Mouse (Mus musculus): Measurements from ENCODE around the gene F13a1. TPM values are rescaled to one million over a fixed set of nuclear protein-coding genes. Genes with fewer than 3 reads are reported as not detected.

Gene F13a1
- polyA plus RNA-seq, 1 experiment from 2014 or later: 7.5 TPM

DNA sequence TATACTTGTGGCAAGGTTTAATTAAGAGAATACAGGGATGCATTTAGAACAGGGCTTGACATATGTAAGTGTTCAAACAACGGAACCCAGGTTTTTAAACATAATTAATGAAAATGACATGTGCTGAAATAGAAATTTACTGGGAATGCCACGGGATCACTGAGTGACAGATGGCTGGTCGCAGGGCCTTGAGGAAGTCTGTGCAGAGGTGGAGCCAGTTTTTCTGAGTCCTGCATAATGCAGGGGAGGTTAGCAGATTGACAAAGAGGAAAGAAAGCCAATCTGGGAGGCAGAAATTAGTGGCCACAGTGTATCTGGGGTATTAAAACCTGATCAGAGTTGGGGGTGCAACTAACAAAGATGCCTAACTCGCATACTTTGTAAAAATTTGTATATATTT, 130.3 kb downstream of the F13a1 start:
- no peaks in the 10 kb centered on the region for H3K27me3 ChIP-seq (ENCODE audit: control insufficient read depth, insufficient read depth, low read length)
- no peak overlapping the region for H3K4me2 ChIP-seq (ENCODE audit: low read depth, low read length, severe bottlenecking)
- no peaks in the 10 kb centered on the region for H3K9me3 ChIP-seq (ENCODE audit: control insufficient read depth, low read length)
- H3K9ac ChIP-seq (ENCODE audit: low read length): no peak overlapping the region
- 76% methylated on average over 4 of the region's 4 CpGs for WGBS
- 0 out of 2 replicates have a peak overlapping the region, but pooled peaks have one; percentile 25 for H3K27ac ChIP-seq (ENCODE audit: low read depth, low read length)
- no peaks in the 10 kb centered on the region for H3K36me3 ChIP-seq (ENCODE audit: control insufficient read depth, insufficient read depth, low read length)
- H3K4me1 ChIP-seq (replicated peaks; ENCODE audit: control insufficient read depth, insufficient read depth, low read length): no peaks in the 10 kb centered on the region
- DNase-seq (ENCODE audit: low spot score) (no peak), ATAC-seq (replicated peaks; ENCODE audit: low FRiP score) (no peak)
- no peak overlapping the region for H3K4me3 ChIP-seq (ENCODE audit: low read depth, low read length)

- H3K4me3 ChIP-seq (ENCODE audit: low read depth, low read length): no peak overlapping the region
- 25% methylated on average over 4 of the region's 4 CpGs for WGBS
- no peak overlapping the region for H3K4me2 ChIP-seq (ENCODE audit: low read depth, low read length, severe bottlenecking)
- 0 out of 2 replicates have a peak, but pooled peaks cover 2% of the 10 kb centered on the region for H3K4me1 ChIP-seq (replicated peaks; ENCODE audit: control insufficient read depth, insufficient read depth, low read length)
- no peak overlapping the region for H3K9ac ChIP-seq (ENCODE audit: low read length)
- H3K27ac ChIP-seq (ENCODE audit: low read depth, low read length): no peak overlapping the region
- ATAC-seq (replicated peaks; ENCODE audit: low FRiP score): no peak
- H3K27me3 ChIP-seq (ENCODE audit: control insufficient read depth, insufficient read depth, low read length): no peaks in the 10 kb centered on the region
- H3K36me3 ChIP-seq (ENCODE audit: control insufficient read depth, insufficient read depth, low read length): no peaks in the 10 kb centered on the region
- no peaks in the 10 kb centered on the region for H3K9me3 ChIP-seq (ENCODE audit: control insufficient read depth, low read length)
- no peak for DNase-seq (ENCODE audit: low spot score)
Observed at GRCm38 (mm10) chr13:36903885-36904284, 146.2 kb downstream of the F13a1 start.

GRCm38 (mm10) chr13:36903447-36903846, 146.6 kb downstream of the F13a1 start:
- Histone ChIP-seq H3K4me1 (replicated peaks; ENCODE audit: control insufficient read depth, insufficient read depth, low read length) (0 out of 2 replicates have a peak, but pooled peaks cover 2% of the 10 kb centered on the region), H3K4me2 (ENCODE audit: low read depth, low read length, severe bottlenecking) (no peak overlapping the region), H3K36me3 (ENCODE audit: control insufficient read depth, insufficient read depth, low read length) (no peaks in the 10 kb centered on the region), H3K27me3 (ENCODE audit: control insufficient read depth, insufficient read depth, low read length) (no peaks in the 10 kb centered on the region), H3K27ac (ENCODE audit: low read depth, low read length) (no peak overlapping the region), H3K9me3 (ENCODE audit: control insufficient read depth, low read length) (no peaks in the 10 kb centered on the region), H3K4me3 (ENCODE audit: low read depth, low read length) (no peak overlapping the region), H3K9ac (ENCODE audit: low read length) (no peak overlapping the region)
- 43% methylated on average over 1 of the region's 1 CpGs for WGBS
- no peak for ATAC-seq (replicated peaks; ENCODE audit: low FRiP score)
- DNase-seq (ENCODE audit: low spot score): no peak

DNA sequence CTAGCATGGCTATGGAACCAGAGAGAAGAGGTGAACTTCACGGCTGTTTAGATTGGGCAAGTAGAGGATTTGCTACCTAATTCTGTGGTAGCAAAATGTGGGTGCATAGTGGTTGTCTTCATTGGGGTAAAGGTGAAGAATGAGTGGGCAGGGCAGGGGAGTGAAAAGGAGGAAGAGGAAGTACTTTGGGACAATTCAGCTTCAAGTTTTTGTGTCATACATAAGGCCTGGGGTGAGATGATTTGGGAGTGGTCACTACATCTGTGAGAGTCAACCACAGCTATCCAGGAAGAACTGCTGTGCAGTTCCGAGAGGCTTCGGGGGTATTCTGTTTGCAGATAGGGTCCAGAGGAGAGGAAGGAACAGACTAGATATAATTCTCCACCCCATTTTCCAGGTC, 148.4 kb downstream of the F13a1 start:
- no peaks in the 10 kb centered on the region for H3K9me3 ChIP-seq (ENCODE audit: control insufficient read depth, low read length)
- 93% methylated on average over 3 of the region's 3 CpGs for WGBS
- H3K4me1 ChIP-seq (replicated peaks; ENCODE audit: control insufficient read depth, insufficient read depth, low read length): 0 out of 2 replicates have a peak, but pooled peaks cover 2% of the 10 kb centered on the region
- ATAC-seq (replicated peaks; ENCODE audit: low FRiP score) (no peak), DNase-seq (ENCODE audit: low spot score) (no peak)
- no peaks in the 10 kb centered on the region for H3K36me3 ChIP-seq (ENCODE audit: control insufficient read depth, insufficient read depth, low read length)
- H3K27ac ChIP-seq (ENCODE audit: low read depth, low read length): no peak overlapping the region
- H3K4me2 ChIP-seq (ENCODE audit: low read depth, low read length, severe bottlenecking): no peak overlapping the region
- H3K27me3 ChIP-seq (ENCODE audit: control insufficient read depth, insufficient read depth, low read length): no peaks in the 10 kb centered on the region
- no peak overlapping the region for H3K4me3 ChIP-seq (ENCODE audit: low read depth, low read length)
- H3K9ac ChIP-seq (ENCODE audit: low read length): no peak overlapping the region

DNA sequence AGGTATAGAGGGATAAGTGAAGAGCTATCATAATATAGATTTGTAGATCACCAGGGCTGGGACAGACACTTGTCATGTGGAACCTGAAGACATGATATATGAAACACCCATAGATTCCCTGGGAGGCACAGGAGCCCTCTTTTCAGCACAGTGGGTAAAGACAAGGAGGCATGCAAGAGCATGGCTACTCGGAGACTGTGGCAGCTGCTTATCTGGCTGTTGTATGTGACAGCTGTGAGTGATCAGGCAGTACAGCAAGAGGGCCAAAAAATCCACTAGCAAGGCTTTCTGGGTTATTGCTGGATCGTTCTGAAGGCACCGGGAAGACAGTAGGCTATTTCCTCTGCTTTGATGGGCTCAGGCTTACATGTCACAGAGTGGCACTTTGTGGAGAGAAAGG, 149.0 kb downstream of the F13a1 start:
- H3K4me1 ChIP-seq (replicated peaks; ENCODE audit: control insufficient read depth, insufficient read depth, low read length): 0 out of 2 replicates have a peak, but pooled peaks cover 2% of the 10 kb centered on the region
- 84% methylated on average over 3 of the region's 3 CpGs for WGBS
- H3K27ac ChIP-seq (ENCODE audit: low read depth, low read length): no peak overlapping the region
- H3K36me3 ChIP-seq (ENCODE audit: control insufficient read depth, insufficient read depth, low read length): no peaks in the 10 kb centered on the region
- H3K4me3 ChIP-seq (ENCODE audit: low read depth, low read length): no peak overlapping the region
- no peaks in the 10 kb centered on the region for H3K9me3 ChIP-seq (ENCODE audit: control insufficient read depth, low read length)
- no peak overlapping the region for H3K4me2 ChIP-seq (ENCODE audit: low read depth, low read length, severe bottlenecking)
- DNase-seq (ENCODE audit: low spot score): no peak
- ATAC-seq (replicated peaks; ENCODE audit: low FRiP score): no peak
- H3K27me3 ChIP-seq (ENCODE audit: control insufficient read depth, insufficient read depth, low read length): no peaks in the 10 kb centered on the region
- no peak overlapping the region for H3K9ac ChIP-seq (ENCODE audit: low read length)

- Histone ChIP-seq H3K27ac (ENCODE audit: low read depth, low read length) (no peak overlapping the region), H3K36me3 (ENCODE audit: control insufficient read depth, insufficient read depth, low read length) (no peaks in the 10 kb centered on the region), H3K27me3 (ENCODE audit: control insufficient read depth, insufficient read depth, low read length) (no peaks in the 10 kb centered on the region), H3K4me1 (replicated peaks; ENCODE audit: control insufficient read depth, insufficient read depth, low read length) (no peaks in the 10 kb centered on the region), H3K4me3 (ENCODE audit: low read depth, low read length) (no peak overlapping the region), H3K9ac (ENCODE audit: low read length) (no peak overlapping the region), H3K4me2 (ENCODE audit: low read depth, low read length, severe bottlenecking) (no peak overlapping the region), H3K9me3 (ENCODE audit: control insufficient read depth, low read length) (no peaks in the 10 kb centered on the region)
- ATAC-seq (replicated peaks; ENCODE audit: low FRiP score): no peak
- WGBS: 50% methylated on average over 3 of the region's 3 CpGs
- no peak for DNase-seq (ENCODE audit: low spot score)
Observed at GRCm38 (mm10) chr13:36896061-36896460, 154.0 kb downstream of the F13a1 start.

DNA sequence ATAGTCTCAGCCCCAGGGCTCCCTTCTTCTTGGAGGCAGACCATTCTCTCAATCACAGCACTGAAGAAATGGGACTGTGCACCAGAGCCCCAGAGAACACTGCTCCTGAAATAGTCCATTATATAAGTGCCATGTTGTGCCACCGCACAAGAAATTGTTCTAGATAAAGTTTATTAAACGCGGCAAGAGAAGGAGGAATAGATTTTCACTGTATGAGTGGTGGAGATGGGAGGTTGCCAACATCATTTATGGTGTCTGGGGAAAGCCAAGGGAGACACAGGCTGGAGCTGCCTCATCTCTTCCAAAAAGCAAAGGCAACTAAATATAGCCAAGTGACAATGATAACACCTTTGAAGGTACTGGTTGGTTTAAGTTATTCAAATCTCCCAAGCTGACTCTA, 156.3 kb downstream of the F13a1 start:
- 94% methylated on average over 3 of the region's 3 CpGs for WGBS
- H3K4me2 ChIP-seq (ENCODE audit: low read depth, low read length, severe bottlenecking): no peak overlapping the region
- H3K9me3 ChIP-seq (ENCODE audit: control insufficient read depth, low read length): no peaks in the 10 kb centered on the region
- H3K27me3 ChIP-seq (ENCODE audit: control insufficient read depth, insufficient read depth, low read length): no peaks in the 10 kb centered on the region
- ATAC-seq (replicated peaks; ENCODE audit: low FRiP score) (no peak), DNase-seq (ENCODE audit: low spot score) (no peak)
- no peaks in the 10 kb centered on the region for H3K36me3 ChIP-seq (ENCODE audit: control insufficient read depth, insufficient read depth, low read length)
- no peak overlapping the region for H3K4me3 ChIP-seq (ENCODE audit: low read depth, low read length)
- no peak overlapping the region for H3K9ac ChIP-seq (ENCODE audit: low read length)
- no peaks in the 10 kb centered on the region for H3K4me1 ChIP-seq (replicated peaks; ENCODE audit: control insufficient read depth, insufficient read depth, low read length)
- no peak overlapping the region for H3K27ac ChIP-seq (ENCODE audit: low read depth, low read length)

GRCm38 (mm10) chr13:36892216-36892615, 157.8 kb downstream of the F13a1 start:
- Histone ChIP-seq H3K36me3 (ENCODE audit: control insufficient read depth, insufficient read depth, low read length) (no peaks in the 10 kb centered on the region), H3K4me1 (replicated peaks; ENCODE audit: control insufficient read depth, insufficient read depth, low read length) (no peaks in the 10 kb centered on the region), H3K4me3 (ENCODE audit: low read depth, low read length) (no peak overlapping the region), H3K9ac (ENCODE audit: low read length) (no peak overlapping the region), H3K27me3 (ENCODE audit: control insufficient read depth, insufficient read depth, low read length) (no peaks in the 10 kb centered on the region), H3K9me3 (ENCODE audit: control insufficient read depth, low read length) (no peaks in the 10 kb centered on the region), H3K4me2 (ENCODE audit: low read depth, low read length, severe bottlenecking) (no peak overlapping the region), H3K27ac (ENCODE audit: low read depth, low read length) (no peak overlapping the region)
- ATAC-seq (replicated peaks; ENCODE audit: low FRiP score): no peak
- 91% methylated on average over 1 of the region's 1 CpGs for WGBS
- no peak for DNase-seq (ENCODE audit: low spot score)

DNA sequence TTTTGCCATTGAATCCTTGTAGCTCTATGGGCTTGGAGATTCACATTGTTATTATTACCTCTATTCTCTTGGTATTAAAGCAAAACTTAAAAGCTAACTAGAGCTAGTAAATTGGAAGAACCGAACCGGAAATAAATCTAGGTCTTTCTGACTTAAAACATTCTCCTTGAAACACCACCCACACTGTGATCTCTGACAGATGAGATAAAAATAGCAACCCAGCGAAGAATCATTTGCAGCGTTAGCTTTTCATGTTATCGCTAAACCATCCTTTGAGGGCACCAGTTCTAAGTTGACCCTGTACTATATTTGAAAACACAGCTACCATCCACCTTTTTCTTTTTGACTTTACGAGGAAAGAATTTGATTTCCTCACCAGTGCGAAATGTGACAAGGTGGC, 164.1 kb downstream of the F13a1 start:
- H3K4me2 ChIP-seq (ENCODE audit: low read depth, low read length, severe bottlenecking): no peak overlapping the region
- H3K36me3 ChIP-seq (ENCODE audit: control insufficient read depth, insufficient read depth, low read length): no peaks in the 10 kb centered on the region
- ATAC-seq (replicated peaks; ENCODE audit: low FRiP score) (no peak), DNase-seq (ENCODE audit: low spot score) (no peak)
- WGBS: 93% methylated on average over 7 of the region's 7 CpGs
- no peaks in the 10 kb centered on the region for H3K9me3 ChIP-seq (ENCODE audit: control insufficient read depth, low read length)
- H3K9ac ChIP-seq (ENCODE audit: low read length): no peak overlapping the region
- H3K4me3 ChIP-seq (ENCODE audit: low read depth, low read length): no peak overlapping the region
- no peaks in the 10 kb centered on the region for H3K4me1 ChIP-seq (replicated peaks; ENCODE audit: control insufficient read depth, insufficient read depth, low read length)
- H3K27me3 ChIP-seq (ENCODE audit: control insufficient read depth, insufficient read depth, low read length): no peaks in the 10 kb centered on the region
- no peak overlapping the region for H3K27ac ChIP-seq (ENCODE audit: low read depth, low read length)

Measured in forebrain, embryonic 11.5 days (tissue).